Mouse (Mus musculus): ENCODE data around the gene Tas2r124.

Tas2r124 gene

DNA sequence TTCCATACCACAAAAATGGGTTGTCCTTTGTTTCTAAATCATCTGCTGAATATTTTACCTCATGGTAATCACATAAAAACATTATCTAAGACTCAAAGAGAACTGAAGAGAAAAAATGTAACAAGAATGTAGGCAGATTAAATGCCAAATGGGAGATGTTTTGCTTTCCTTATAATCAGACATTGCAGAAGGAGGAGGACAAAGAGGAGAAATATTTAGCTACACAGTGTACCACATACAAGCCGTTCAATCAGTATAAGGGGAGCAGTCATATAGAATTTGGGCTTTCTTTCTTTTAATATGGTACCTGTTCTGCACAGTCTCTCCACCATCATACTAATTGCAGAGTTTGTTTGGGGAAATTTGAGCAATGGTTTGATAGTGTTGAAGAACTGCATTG, at the start of gene Tas2r124:
Gene Tas2r124, plus strand, starts transcription at position 301 of the 400 bp plus-strand sequence.
- no peak for DNase-seq (ENCODE audit: low read depth, low spot score)

DNA sequence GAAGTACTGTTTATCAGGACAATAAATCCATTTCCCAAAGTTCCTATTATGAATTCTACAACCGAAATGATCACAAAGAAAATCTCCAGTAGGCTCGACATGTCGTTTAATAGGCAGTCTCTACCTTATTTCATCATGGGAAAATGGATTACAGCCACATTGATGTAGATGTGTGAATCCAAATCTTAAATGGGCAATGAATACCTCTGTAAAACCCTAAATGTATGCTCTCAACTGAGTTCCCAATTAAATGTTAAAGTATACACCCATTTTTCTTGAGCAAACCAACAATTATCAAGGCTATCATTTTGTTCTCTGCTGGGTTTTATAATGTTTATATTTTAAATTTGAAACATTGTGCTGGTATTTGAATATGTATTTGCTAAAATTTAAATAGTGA, 42.7 kb upstream of the Tas2r124 start, which contains the start of gene Tas2r122:
Gene Tas2r122, minus strand, starts transcription at position 101 of the 400 bp plus-strand sequence.
- no peak for DNase-seq (ENCODE audit: low read depth, low spot score)

DNA sequence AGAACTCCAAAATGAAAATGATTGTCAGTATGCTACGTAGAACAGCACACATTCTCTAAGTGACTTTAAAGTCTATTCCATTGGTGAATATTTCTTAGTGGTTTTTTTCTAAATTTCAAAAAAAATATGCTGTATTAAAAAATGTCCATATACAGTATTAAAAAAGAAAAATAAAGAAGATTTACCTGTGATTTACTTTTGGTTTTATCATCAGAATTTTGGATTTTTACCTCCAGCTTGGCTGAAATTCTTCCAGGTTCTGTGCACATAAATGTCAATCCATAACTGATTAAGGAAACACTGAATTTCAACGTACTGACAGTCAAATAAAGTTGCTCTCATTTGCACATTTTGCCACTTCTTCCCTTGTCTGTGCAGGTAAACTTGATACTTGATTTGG, 16.6 kb upstream of the Tas2r124 start, which contains the start of gene Tas2r115:
Gene Tas2r115, minus strand, starts transcription at position 101 of the 400 bp plus-strand sequence.
- no peak for DNase-seq (ENCODE audit: low read depth, low spot score)

DNA sequence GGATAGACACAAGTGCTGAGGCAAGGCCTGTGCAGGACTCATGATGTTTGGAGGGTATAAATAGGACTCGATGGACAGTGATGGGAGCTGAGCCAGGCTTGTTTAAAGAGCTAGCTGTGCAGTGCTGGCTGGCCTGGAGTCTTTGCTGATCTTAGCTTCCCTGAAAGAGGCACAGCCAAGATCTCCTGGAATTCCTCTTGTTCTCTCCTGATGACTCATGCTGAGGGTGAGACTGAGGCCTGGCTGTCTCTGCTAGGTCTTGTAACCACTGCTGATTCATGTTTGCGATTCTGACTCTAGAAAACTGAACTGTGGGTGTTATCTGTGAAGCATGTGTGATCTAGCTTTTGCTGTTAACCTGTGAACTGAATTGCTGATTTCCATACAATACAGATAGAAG, 4.3 kb upstream of the Tas2r124 start:
- DNase-seq (ENCODE audit: low read depth, low spot score): no peak

DNA sequence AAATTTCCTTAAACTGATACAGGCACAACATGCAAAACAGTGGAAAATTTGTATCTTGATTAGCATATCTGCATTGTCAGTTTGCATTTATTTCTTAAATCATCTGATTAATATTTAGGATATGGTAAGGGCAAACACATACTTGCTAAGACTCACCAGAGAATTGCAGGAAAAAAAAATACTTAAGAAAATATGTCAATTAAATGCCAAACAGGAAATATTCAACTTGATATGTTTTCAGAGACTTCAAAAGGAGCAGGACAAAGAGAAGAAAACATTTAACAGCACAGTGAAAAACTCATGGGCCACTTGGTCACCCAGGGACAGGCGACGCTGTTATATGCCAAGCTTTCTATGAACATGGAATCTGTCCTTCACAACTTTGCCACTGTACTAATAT, 7.3 kb downstream of the Tas2r124 start, which contains the start of gene Tas2r102:
Gene Tas2r102, plus strand, starts transcription at position 301 of the 400 bp plus-strand sequence.
- no peak for DNase-seq (ENCODE audit: low read depth, low spot score)

DNA sequence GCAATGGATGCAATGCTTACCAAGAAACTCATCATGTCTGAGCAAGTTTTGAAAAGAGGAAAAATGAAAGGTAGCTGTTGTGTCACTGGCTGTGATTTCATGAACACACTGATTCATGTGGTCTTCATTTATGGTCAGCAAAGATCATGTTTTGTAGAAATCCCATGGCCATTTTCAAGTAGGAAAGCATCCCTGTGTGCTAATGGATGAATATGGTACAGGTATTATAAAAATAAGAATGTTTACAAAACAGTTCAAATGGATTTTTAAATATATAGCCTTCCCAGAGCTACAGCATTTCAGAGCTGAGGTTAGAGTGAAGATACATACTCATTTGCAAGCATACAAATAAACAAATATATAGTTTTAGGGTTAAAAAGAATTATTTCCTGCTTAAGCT, 23.5 kb downstream of the Tas2r124 start, which contains the start of gene Tas2r136:
Gene Tas2r136, minus strand, starts transcription at position 101 of the 400 bp plus-strand sequence.
- DNase-seq (ENCODE audit: low read depth, low spot score): no peak

DNA sequence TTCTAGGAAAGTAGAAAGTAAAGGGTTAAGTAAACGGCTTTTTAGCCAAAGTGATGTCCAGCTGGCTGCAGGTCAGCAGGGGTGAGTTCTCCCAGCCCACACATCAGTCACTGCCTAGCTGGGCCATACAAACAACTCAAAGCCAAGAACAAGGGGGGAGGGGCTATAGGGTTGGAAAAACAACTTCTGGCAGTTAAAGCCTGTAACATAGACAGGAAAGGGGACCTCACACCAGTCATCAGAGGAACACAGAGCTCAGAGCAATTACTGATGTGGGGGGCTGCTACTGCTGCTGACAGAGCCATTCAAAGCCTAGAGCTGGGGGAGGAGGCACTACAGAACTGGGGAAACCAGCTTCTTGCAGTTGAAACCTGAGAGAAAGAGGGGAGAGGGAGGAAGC, 40.9 kb downstream of the Tas2r124 start:
- DNase-seq (ENCODE audit: low read depth, low spot score): no peak

DNA sequence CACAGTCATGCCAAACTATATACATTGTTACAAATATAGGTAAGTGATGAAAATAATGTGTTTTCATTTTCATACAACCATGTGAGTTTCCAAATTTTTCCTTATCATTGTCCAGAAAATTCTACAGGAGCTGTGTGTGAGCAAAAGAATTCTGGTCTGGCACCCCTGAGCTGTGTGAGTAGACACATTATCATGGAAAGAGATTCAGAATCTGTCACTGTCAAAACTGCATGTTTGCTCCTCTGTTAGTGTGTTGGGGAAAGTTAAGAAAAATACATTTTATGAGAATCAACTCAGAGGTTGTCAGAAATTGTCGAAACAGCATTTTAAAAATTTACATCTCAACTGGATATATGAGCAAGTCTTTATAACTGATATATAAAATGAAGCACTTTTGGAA, 48.0 kb downstream of the Tas2r124 start, which contains the start of gene Tas2r117:
Gene Tas2r117, plus strand, starts transcription at position 301 of the 400 bp plus-strand sequence.
- DNase-seq (ENCODE audit: low read depth, low spot score): no peak

Measured in WW6 (cell line).